Mouse (Mus musculus): ENCODE measurements around the gene Pbdc1. TPM values are rescaled to one million over a fixed set of nuclear protein-coding genes. Genes with fewer than 3 reads are reported as not detected.
"Not testable (repeated sequence)": the region's sequence is repeated elsewhere in the genome, so short reads cannot be mapped to it uniquely, and the experiment has no call there.

Pbdc1 gene
- total and polyA plus RNA-seq, 3 experiments, result 9.9 to 63.3 (median 33.4) TPM

GRCm38 (mm10) chrX:105124903-105125302, 45.3 kb downstream of the Pbdc1 start:
- Histone ChIP-seq H3K36me3 (replicated peaks) (peaks cover 10% of the 10 kb centered on the region), H3K4me1 (ENCODE audit: insufficient read depth, low read depth, low read length) (peaks cover 10% of the 10 kb centered on the region; the same call in 1 of the 2 replicates), H3K9me3 (replicated peaks) (no peaks in the 10 kb centered on the region), H3K4me3 (ENCODE audit: low read depth, low read length) (no peak overlapping the region), H3K27me3 (ENCODE audit: insufficient read depth, low read length) (no peaks in the 10 kb centered on the region)
- TF ChIP-seq CTCF (IDR thresholded peaks at IDR 0.05; ENCODE audit: low read depth, low read length), result no peak
- no peak for TF ChIP-seq POLR2AphosphoS5 (IDR thresholded peaks at IDR 0.05; ENCODE audit: insufficient replicate concordance, low read depth, low read length)
- no peak for TF ChIP-seq GATA2 (IDR thresholded peaks at IDR 0.05; ENCODE audit: borderline replicate concordance, low read depth, low read length)
- no peak for TF ChIP-seq GATA1 (IDR thresholded peaks at IDR 0.05; ENCODE audit: borderline replicate concordance, low read length)
- TF ChIP-seq TAL1 (conservative IDR thresholded peaks at IDR 0.05; ENCODE audit: low read depth, low read length), result no peak
- DNase-seq (ENCODE audit: low spot score) (no peak), ATAC-seq (ENCODE audit: extremely low read depth, insufficient number of reproducible peaks, low FRiP score, poor library complexity, severe bottlenecking) (no peak)

- ATAC-seq (ENCODE audit: extremely low read depth, insufficient number of reproducible peaks, low FRiP score, poor library complexity, severe bottlenecking), result no peak
- H3K36me3 ChIP-seq (replicated peaks), result no peaks in the 10 kb centered on the region
- TF ChIP-seq TAL1 (conservative IDR thresholded peaks at IDR 0.05; ENCODE audit: low read depth, low read length) (no peak), GATA2 (IDR thresholded peaks at IDR 0.05; ENCODE audit: borderline replicate concordance, low read depth, low read length) (no peak), CTCF (IDR thresholded peaks at IDR 0.05; ENCODE audit: low read depth, low read length) (no peak), GATA1 (IDR thresholded peaks at IDR 0.05; ENCODE audit: borderline replicate concordance, low read length) (no peak), POLR2AphosphoS5 (IDR thresholded peaks at IDR 0.05; ENCODE audit: insufficient replicate concordance, low read depth, low read length) (no peak)
Observed at GRCm38 (mm10) chrX:105151872-105152461, 72.4 kb downstream of the Pbdc1 start.

GRCm38 (mm10) chrX:105165007-105165406, 85.5 kb downstream of the Pbdc1 start:
- DNase-seq (ENCODE audit: low spot score); H3K4me1 ChIP-seq (ENCODE audit: insufficient read depth, low read depth, low read length); H3K4me3 ChIP-seq (ENCODE audit: low read depth, low read length); ATAC-seq (ENCODE audit: extremely low read depth, insufficient number of reproducible peaks, low FRiP score, poor library complexity, severe bottlenecking); H3K36me3 ChIP-seq (replicated peaks); H3K9me3 ChIP-seq (replicated peaks); H3K27me3 ChIP-seq (ENCODE audit: insufficient read depth, low read length): not testable (repeated sequence)

More at GRCm38 (mm10) chrX:105151872-105152461, 72.4 kb downstream of the Pbdc1 start:
- Histone ChIP-seq H3K4me3 (ENCODE audit: low read depth, low read length) (no peak overlapping the region), H3K4me1 (ENCODE audit: insufficient read depth, low read depth, low read length) (no peaks in the 10 kb centered on the region), H3K9me3 (replicated peaks) (no peaks in the 10 kb centered on the region), H3K27me3 (ENCODE audit: insufficient read depth, low read length) (no peaks in the 10 kb centered on the region)
- no peak for DNase-seq (ENCODE audit: low spot score)

Other genes starting within 250 kb of the Pbdc1 start
- gene Magee2, start 222.5 kb upstream of the Pbdc1 start, total RNA-seq (2014; fragmentation: Nextera tagmentation), result not detected in 2 replicates
- gene Magee2, start 222.5 kb upstream of the Pbdc1 start, total RNA-seq (2017), result not detected in 2 replicates
- not detected in 2 replicates for gene Magee2, start 222.5 kb upstream of the Pbdc1 start, polyA plus RNA-seq (2012)
- gene Magee1, start 40.6 kb downstream of the Pbdc1 start, total RNA-seq (2014; fragmentation: Nextera tagmentation), result 0.68 and 0.87 TPM in 2 replicates
- 0.23 and 0.38 TPM in 2 replicates for gene Magee1, start 40.6 kb downstream of the Pbdc1 start, total RNA-seq (2017)
- gene Magee1, start 40.6 kb downstream of the Pbdc1 start, polyA plus RNA-seq (2012), result 0.28 and 0.30 TPM in 2 replicates